Mouse (Mus musculus) embryonic facial prominence, embryonic 11.5 days (tissue): Measurements from ENCODE around the gene Tsc22d1. TPM values are rescaled to one million over a fixed set of nuclear protein-coding genes. Genes with fewer than 3 reads are reported as not detected.

Experiments
- ATAC-seq: fragments of 200-750 bp; cut with Nextera tagmentation; replicated peaks from 2 replicates; pipeline ENCODE4 v1.8.0; 2017; ENCODE audit warnings: low read depth; ENCODE audit not compliant: insufficient number of reproducible peaks, low FRiP score, low TSS enrichment
- DNase-seq: peaks from one replicate; pipeline ENCODE4 v3.0.0-alpha.2; 2015; ENCODE audit warnings: low spot score
- H3K27ac ChIP-seq: fragments of 300-500 bp; sonication (generic); replicated peaks from 2 replicates; pipeline ENCODE4 v1.5.1; 2014; ENCODE audit warnings: mild to moderate bottlenecking, low read depth, low read length, control low read depth
- H3K27me3 ChIP-seq: fragments of 300-500 bp; sonication (generic); 2 replicates; pipeline ENCODE4 v1.6.1; 2014; ENCODE audit warnings: mild to moderate bottlenecking, low read length, moderate library complexity, mixed read lengths; ENCODE audit not compliant: control insufficient read depth, insufficient read depth
- H3K36me3 ChIP-seq: fragments of 300-500 bp; sonication (generic); replicated peaks from 2 replicates; pipeline ENCODE4 v1.6.1; 2014; ENCODE audit warnings: low read depth, mild to moderate bottlenecking, low read length, moderate library complexity, mixed read lengths; ENCODE audit not compliant: control insufficient read depth, insufficient read depth
- H3K4me1 ChIP-seq: fragments of 300-500 bp; sonication (generic); 2 replicates; pipeline ENCODE4 v1.6.1; 2014; ENCODE audit warnings: low read length, mixed read lengths; ENCODE audit not compliant: control insufficient read depth, insufficient read depth
- H3K4me2 ChIP-seq: fragments of 300-500 bp; sonication (generic); 2 replicates; pipeline ENCODE4 v1.6.1; 2014; ENCODE audit warnings: low read depth, mild to moderate bottlenecking, control low read depth, low read length, moderate library complexity
- H3K4me3 ChIP-seq: fragments of 300-500 bp; sonication (generic); 2 replicates; pipeline ENCODE4 v1.5.1; 2014; ENCODE audit warnings: low read depth, low read length, control low read depth
- H3K9ac ChIP-seq: fragments of 300-500 bp; sonication (generic); replicated peaks from 2 replicates; pipeline ENCODE4 v1.6.1; 2014; ENCODE audit warnings: mild to moderate bottlenecking, control low read depth, low read length
- H3K9me3 ChIP-seq: fragments of 300-500 bp; sonication (generic); replicated peaks from 2 replicates; pipeline ENCODE4 v1.6.1; 2016; ENCODE audit warnings: mild to moderate bottlenecking, low read length, inconsistent platforms, mixed read lengths; ENCODE audit not compliant: control insufficient read depth
- WGBS: fragments of 180-500 bp; shearing (Covaris S2); extraction: QIAGEN DNeasy Blood & Tissue Kit; methylation state at CpG from one replicate; pipeline ENCODE4 v1.1.7; 2014; 5-methylcytosine and 5-hydroxymethylcytosine counted together
- polyA plus RNA-seq: library from polyadenylated mRNA; unstranded; fragments of >200 nt; fragmentation: Nextera tagmentation; extraction: Ambion mirVana; gene quantifications from 2 replicates; pipeline ENCODE4 v1.2.1, GENCODE M21; 2014

Gene Tsc22d1
- 559 and 576 TPM in 2 replicates for polyA plus RNA-seq

DNA sequence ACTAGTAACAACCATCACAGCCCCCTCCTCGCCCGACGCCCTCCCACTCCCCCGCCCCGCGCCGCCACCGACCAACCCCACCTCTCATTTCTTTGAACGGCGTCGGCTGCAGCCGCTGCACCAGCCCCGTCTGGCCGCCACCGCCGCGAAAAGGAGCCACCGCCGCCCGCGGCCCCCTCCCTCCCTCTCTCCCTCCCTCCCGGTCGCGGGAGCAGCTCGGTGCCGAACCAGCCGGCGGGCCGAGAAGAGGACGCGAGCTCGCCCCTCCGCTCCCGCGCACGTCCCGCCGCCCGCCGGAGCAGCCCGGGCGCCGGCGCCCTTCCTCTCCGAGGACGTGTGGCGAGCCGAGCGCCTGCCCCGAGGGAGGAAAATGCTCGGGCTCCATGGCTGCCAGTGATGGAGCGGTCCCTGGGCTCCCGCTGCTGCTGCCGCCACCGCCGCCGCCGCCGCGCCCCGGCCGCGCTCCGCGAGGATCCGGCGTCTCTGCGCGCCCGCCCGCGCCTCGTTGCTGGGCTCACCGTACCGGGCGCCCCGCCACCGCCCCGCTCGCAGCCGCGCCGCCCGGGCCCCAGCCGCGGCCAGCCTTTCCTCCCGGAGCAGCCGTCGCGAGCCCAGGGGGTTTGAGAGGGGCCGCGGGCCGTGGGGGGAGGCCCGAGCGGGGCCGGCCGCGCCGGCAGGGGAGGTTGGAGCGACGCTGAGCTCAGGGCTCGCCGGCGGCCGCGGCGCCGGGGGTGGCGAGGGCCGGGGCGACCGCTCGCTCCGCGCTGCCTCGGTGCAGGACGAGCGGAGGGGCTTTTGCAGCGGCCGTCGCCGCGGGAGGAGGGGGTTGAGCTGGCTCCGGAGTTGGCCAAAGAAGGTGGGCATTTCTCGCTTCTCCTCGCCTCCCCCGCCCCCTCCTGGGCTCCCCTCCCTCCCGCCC lies at the start of gene Tsc22d1:
Gene Tsc22d1 (plus strand): TSS at position 100 of the 919 bp plus-strand sequence.
- Histone ChIP-seq H3K27me3 (no peaks in the 10 kb centered on the region), H3K4me2 (peak within 1 kb of the TSS; percentile 89), H3K27ac (peak within 1 kb of the TSS; percentile 97), H3K9me3 (no peaks in the 10 kb centered on the region), H3K9ac (peak within 1 kb of the TSS; percentile 95), H3K4me1 (peaks cover 3% of the 10 kb centered on the region), H3K36me3 (peaks cover 4% of the 10 kb centered on the region), H3K4me3 (peak within 1 kb of the TSS; percentile 98)
- 0% methylated on average over 49 of the region's 128 CpGs for WGBS
- ATAC-seq (peak; percentile 2), DNase-seq (no peak)

DNA sequence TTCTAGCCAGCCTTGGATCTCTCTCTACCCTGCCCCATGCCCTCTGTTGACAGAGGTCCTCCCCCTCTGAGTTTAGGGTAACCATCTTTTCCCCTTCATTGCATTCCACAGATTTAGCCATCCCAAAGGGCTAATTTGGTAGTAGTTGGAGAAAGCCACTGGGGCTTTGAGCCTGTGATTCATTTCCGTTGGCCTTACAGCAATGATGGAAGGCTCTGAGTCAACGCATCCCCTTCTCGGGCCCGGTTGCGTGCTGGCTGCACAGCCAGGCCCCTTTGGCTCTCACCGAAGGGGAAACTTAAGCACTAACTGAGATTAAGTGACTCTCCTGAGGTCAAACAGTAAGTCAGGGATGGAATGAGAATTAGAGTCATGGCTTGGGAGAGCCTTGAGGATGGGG lies 41.1 kb upstream of the Tsc22d1 start:
- no peak overlapping the region for H3K27ac ChIP-seq
- no peaks in the 10 kb centered on the region for H3K9me3 ChIP-seq
- H3K36me3 ChIP-seq = no peaks in the 10 kb centered on the region
- H3K9ac ChIP-seq = no peak overlapping the region
- H3K4me3 ChIP-seq = no peak overlapping the region
- H3K27me3 ChIP-seq = no peaks in the 10 kb centered on the region
- DNase-seq (no peak), ATAC-seq (no peak)
- H3K4me2 ChIP-seq = no peak overlapping the region
- WGBS = 92% methylated on average over 6 of the region's 6 CpGs
- H3K4me1 ChIP-seq = no peaks in the 10 kb centered on the region

DNA sequence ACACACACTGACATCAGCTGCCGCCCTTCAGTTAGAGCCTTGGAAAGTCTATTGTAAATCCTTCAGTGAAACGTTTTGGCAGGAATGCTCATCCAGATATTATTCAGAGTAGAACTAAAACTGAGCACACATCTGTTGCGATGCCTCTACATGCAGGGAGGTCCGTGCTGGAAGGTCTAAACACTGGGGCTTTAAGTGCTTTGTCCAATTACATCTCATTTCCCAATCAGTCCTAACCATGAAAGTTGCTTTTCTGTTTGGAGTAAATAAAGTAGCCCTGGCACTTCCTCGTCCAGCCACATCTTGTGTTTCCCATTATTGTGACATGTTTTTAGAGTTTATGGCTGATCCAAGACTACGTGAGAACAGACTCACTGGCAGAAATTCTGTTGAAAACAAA lies 40.2 kb upstream of the Tsc22d1 start:
- H3K4me1 ChIP-seq = no peaks in the 10 kb centered on the region
- 79% methylated on average over 6 of the region's 6 CpGs for WGBS

DNA sequence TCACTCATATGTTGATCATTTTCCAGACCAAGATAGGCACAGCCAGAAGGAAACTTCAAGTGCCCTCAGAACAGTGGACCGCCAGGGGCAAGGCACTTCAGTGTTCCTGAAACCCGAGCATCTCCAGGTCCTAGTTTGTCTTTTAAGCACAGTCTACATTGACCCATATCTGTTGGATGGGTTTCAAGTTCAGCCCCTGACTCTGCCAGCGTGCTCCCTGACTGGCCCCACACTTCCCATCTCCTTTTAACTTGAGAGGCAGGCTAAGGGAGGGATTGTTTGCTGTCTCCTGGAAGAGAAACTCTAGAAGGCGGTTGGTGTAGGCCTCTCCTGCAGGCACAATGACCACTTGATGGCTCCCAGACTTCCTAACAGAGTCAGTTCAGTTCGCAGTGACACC lies 38.2 kb upstream of the Tsc22d1 start:
- H3K4me1 ChIP-seq = no peaks in the 10 kb centered on the region
- H3K27me3 ChIP-seq = no peaks in the 10 kb centered on the region
- H3K9ac ChIP-seq = no peak overlapping the region
- H3K27ac ChIP-seq = no peak overlapping the region
- H3K4me2 ChIP-seq = no peak overlapping the region
- H3K36me3 ChIP-seq = no peaks in the 10 kb centered on the region
- DNase-seq (no peak), ATAC-seq (no peak)
- no peaks in the 10 kb centered on the region for H3K9me3 ChIP-seq
- whole genome bisulfite sequencing = 62% methylated on average over 5 of the region's 5 CpGs
- no peak overlapping the region for H3K4me3 ChIP-seq

More for the DNA sequence above, 40.2 kb upstream of the Tsc22d1 start:
- H3K9me3 ChIP-seq = no peaks in the 10 kb centered on the region
- H3K4me2 ChIP-seq = no peak overlapping the region
- no peak overlapping the region for H3K4me3 ChIP-seq
- H3K36me3 ChIP-seq = no peaks in the 10 kb centered on the region
- H3K27me3 ChIP-seq = no peaks in the 10 kb centered on the region
- no peak overlapping the region for H3K27ac ChIP-seq
- DNase-seq (no peak), ATAC-seq (no peak)
- no peak overlapping the region for H3K9ac ChIP-seq

DNA sequence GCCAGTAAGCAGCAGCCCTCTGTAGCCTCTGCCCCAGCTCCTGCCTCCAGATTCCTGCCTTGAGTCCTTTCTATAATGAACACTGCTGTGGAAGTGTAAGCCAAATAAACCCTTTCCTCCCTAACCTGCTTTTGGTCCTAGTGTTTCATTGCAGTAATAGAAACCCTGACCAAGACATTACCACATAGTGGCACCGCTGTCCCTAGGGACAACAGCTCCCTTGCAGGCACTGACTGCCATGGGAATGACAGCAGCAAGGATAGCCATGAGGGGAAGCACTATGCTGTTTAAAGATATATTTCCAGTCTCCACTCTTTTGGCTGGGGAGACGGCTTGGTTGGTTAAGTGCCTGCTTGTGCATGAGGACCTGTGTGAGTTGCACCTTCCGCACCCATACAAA lies 35.4 kb upstream of the Tsc22d1 start:
- Histone ChIP-seq H3K9me3 (no peaks in the 10 kb centered on the region), H3K27me3 (no peaks in the 10 kb centered on the region), H3K4me3 (no peak overlapping the region), H3K9ac (no peak overlapping the region), H3K4me1 (no peaks in the 10 kb centered on the region), H3K36me3 (no peaks in the 10 kb centered on the region), H3K27ac (no peak overlapping the region), H3K4me2 (no peak overlapping the region)
- DNase-seq = no peak
- no peak for ATAC-seq
- WGBS = 91% methylated on average over 3 of the region's 3 CpGs

DNA sequence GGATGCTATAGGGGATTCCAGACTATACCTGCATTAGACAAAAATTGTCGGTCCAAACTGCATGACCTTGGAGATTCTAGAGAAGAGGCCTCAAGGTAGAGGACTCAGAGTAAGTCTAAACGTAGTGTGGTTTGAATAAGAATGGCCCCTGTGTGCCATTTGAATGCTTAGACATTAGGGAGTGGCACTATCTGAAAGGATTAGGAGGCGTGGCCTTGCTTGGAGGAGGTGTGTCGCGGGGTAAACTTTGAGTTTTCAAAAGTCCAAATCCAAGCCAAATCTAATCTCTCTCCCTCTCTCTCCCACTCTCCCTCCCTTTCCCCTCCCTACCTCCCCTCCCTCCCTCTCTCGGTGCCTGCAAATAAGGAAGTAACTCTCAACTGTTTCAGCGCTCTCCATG lies 26.7 kb upstream of the Tsc22d1 start:
- WGBS = 71% methylated on average over 7 of the region's 7 CpGs

DNA sequence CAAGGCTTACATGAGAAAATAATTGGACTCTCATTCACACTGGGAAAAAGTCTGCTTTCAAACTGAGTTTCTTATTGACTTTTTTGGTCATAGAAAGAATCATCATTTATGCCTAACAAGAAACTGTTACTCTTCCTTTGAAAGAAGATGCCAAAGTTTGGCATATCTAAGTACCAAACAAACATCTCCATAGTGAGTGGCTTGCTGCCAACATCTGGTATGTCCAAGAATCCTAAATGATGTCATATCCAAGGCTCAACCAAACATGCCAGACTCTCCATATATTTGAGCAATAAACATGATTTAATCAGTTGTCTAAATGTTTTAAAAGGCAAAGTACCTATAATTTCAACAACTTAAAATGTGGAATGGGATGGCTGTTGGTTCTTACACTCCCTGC lies 16.5 kb upstream of the Tsc22d1 start:
- Histone ChIP-seq H3K4me2 (no peak overlapping the region), H3K36me3 (no peaks in the 10 kb centered on the region), H3K4me1 (no peaks in the 10 kb centered on the region), H3K9ac (no peak overlapping the region), H3K4me3 (no peak overlapping the region), H3K27ac (no peak overlapping the region), H3K27me3 (no peaks in the 10 kb centered on the region), H3K9me3 (no peaks in the 10 kb centered on the region)
- no peak for ATAC-seq
- no peak for DNase-seq

More for the DNA sequence above, 26.7 kb upstream of the Tsc22d1 start:
- DNase-seq (no peak), ATAC-seq (no peak)
- Histone ChIP-seq H3K4me3 (no peak overlapping the region), H3K9ac (no peak overlapping the region), H3K27me3 (no peaks in the 10 kb centered on the region), H3K36me3 (no peaks in the 10 kb centered on the region), H3K4me1 (no peaks in the 10 kb centered on the region), H3K27ac (no peak overlapping the region), H3K9me3 (no peaks in the 10 kb centered on the region), H3K4me2 (no peak overlapping the region)

DNA sequence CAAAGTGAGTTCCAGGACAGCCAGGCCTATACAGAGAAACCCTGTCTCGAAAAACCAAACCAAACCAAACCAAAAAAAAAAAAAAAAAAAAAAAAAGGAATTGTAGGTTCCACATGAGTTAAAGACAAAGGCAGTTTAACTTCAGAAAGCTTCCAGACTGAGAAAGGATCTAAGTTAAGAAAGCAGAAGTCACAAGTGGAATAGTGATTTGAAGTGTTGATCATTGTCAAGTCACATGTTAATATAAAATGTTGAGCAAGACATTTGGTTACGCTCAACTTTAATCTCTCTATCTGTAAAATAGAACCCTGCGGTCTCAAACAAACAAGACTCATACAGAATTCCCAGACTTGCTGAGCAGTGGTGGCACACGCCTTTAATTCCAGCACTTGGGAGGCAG lies 12.2 kb upstream of the Tsc22d1 start:
- Histone ChIP-seq H3K4me2 (no peak overlapping the region), H3K27me3 (no peaks in the 10 kb centered on the region), H3K36me3 (no peaks in the 10 kb centered on the region), H3K27ac (no peak overlapping the region), H3K4me3 (no peak overlapping the region), H3K9me3 (no peaks in the 10 kb centered on the region), H3K4me1 (no peaks in the 10 kb centered on the region), H3K9ac (no peak overlapping the region)
- ATAC-seq (no peak), DNase-seq (no peak)
- WGBS = 91% methylated on average over 4 of the region's 4 CpGs
